Mouse (Mus musculus) CD8-positive naive resting alpha-beta T cell, adult 2 months (primary cell): ENCODE results near the gene Hunk.

Source experiments
- DNase-seq, 2 experiments: peaks; one replicate each; pipeline ENCODE4 v3.0.0; 2022; ENCODE audit warnings: low read depth in 2 of 2, low spot score in 2 of 2

The Hunk gene

GRCm38 (mm10) chr16:90390731-90391130, 4.9 kb downstream of the Hunk start:
- no peak for DNase-seq

GRCm38 (mm10) chr16:90394761-90395160, 8.9 kb downstream of the Hunk start:
- DNase-seq = no peak

- DNase-seq = no peak
Measured at GRCm38 (mm10) chr16:90395996-90396556, 10.3 kb downstream of the Hunk start.

GRCm38 (mm10) chr16:90396882-90397281, 11.1 kb downstream of the Hunk start:
- DNase-seq = no peak

GRCm38 (mm10) chr16:90400314-90400713, 14.5 kb downstream of the Hunk start:
- no peak for DNase-seq

GRCm38 (mm10) chr16:90400906-90401666, 15.3 kb downstream of the Hunk start:
- no peak for DNase-seq

GRCm38 (mm10) chr16:90402292-90402691, 16.5 kb downstream of the Hunk start:
- DNase-seq = no peak

- no peak for DNase-seq
Measured at GRCm38 (mm10) chr16:90405195-90405594, 19.4 kb downstream of the Hunk start.

- no peak for DNase-seq
Measured at GRCm38 (mm10) chr16:90405599-90405998, 19.8 kb downstream of the Hunk start.

- DNase-seq = no peak
Measured at GRCm38 (mm10) chr16:90407541-90408289, 21.9 kb downstream of the Hunk start.

GRCm38 (mm10) chr16:90412096-90413082, 26.6 kb downstream of the Hunk start:
- DNase-seq = no peak

- no peak for DNase-seq
Measured at GRCm38 (mm10) chr16:90416621-90417020, 30.8 kb downstream of the Hunk start.

GRCm38 (mm10) chr16:90418661-90419060, 32.8 kb downstream of the Hunk start:
- no peak for DNase-seq

GRCm38 (mm10) chr16:90421145-90421544, 35.3 kb downstream of the Hunk start:
- DNase-seq = no peak

GRCm38 (mm10) chr16:90421551-90421950, 35.7 kb downstream of the Hunk start:
- DNase-seq = no peak

- no peak for DNase-seq
Measured at GRCm38 (mm10) chr16:90422108-90422529, 36.3 kb downstream of the Hunk start.

GRCm38 (mm10) chr16:90423898-90424297, 38.1 kb downstream of the Hunk start:
- no peak for DNase-seq

- DNase-seq = no peak
Measured at GRCm38 (mm10) chr16:90424391-90424790, 38.6 kb downstream of the Hunk start.

- DNase-seq = no peak
Measured at GRCm38 (mm10) chr16:90426234-90426633, 40.4 kb downstream of the Hunk start.

- DNase-seq = no peak
Measured at GRCm38 (mm10) chr16:90427838-90428630, 42.2 kb downstream of the Hunk start.
